Mouse (Mus musculus) mouse trophoblast stem cell (cell line): ENCODE measurements at regions not wholly inside any gene's neighbourhood (a gene's known extent, or its start where the extent isn't known, plus 50 kb on each side); places are given as distances from the start of the nearest gene placed in this dataset.

Experiments
- in situ Hi-C, 2 experiments: fragments of 300-500 bp; cut with MseI, MboI; formaldehyde crosslinking; loops; 2 replicates in 1 of 2; 3 replicates in 1 of 2; pipeline ENCODE4 v1.15.1; 2025

- in situ Hi-C loops, result no loop called here
Observed at GRCm38 (mm10) chr2:128334757-128335500, 209.1 kb downstream of the Bcl2l11 start.

- in situ Hi-C loops, result no loop called here
Observed at GRCm38 (mm10) chr2:128337192-128337591, 211.4 kb downstream of the Bcl2l11 start.

GRCm38 (mm10) chr2:128337791-128338190 lies 212.0 kb downstream of the Bcl2l11 start:
- in situ Hi-C loops, result no loop called here

- in situ Hi-C loops, result no loop called here
Observed at GRCm38 (mm10) chr2:128338474-128338873, 212.6 kb downstream of the Bcl2l11 start.

- in situ Hi-C loops, result no loop called here
Observed at GRCm38 (mm10) chr2:128339061-128339642, 213.3 kb downstream of the Bcl2l11 start.

- in situ Hi-C loops, result no loop called here
Observed at GRCm38 (mm10) chr2:128339643-128340487, 214.0 kb downstream of the Bcl2l11 start.

- in situ Hi-C loops, result no loop called here
Observed at GRCm38 (mm10) chr2:128340631-128341240, 214.9 kb downstream of the Bcl2l11 start.

GRCm38 (mm10) chr2:128342212-128342611 lies 216.4 kb downstream of the Bcl2l11 start:
- in situ Hi-C loops, result no loop called here

GRCm38 (mm10) chr2:128345557-128345956 lies 219.7 kb downstream of the Bcl2l11 start:
- in situ Hi-C loops, result no loop called here

- in situ Hi-C loops, result no loop called here
Observed at GRCm38 (mm10) chr2:128348556-128348955, 222.7 kb downstream of the Bcl2l11 start.

GRCm38 (mm10) chr2:128351405-128351804 lies 225.6 kb downstream of the Bcl2l11 start:
- in situ Hi-C loops, result no loop called here

GRCm38 (mm10) chr2:128352533-128352932 lies 226.7 kb downstream of the Bcl2l11 start:
- in situ Hi-C loops, result no loop called here

- in situ Hi-C loops, result no loop called here
Observed at GRCm38 (mm10) chr2:128353457-128353856, 227.6 kb downstream of the Bcl2l11 start.

- in situ Hi-C loops, result no loop called here
Observed at GRCm38 (mm10) chr2:128356326-128356725, 230.5 kb downstream of the Bcl2l11 start.

GRCm38 (mm10) chr2:128359106-128359505 lies 231.9 kb upstream of the Spdye4c start:
- in situ Hi-C loops, result no loop called here

GRCm38 (mm10) chr2:128360517-128360916 lies 230.5 kb upstream of the Spdye4c start:
- in situ Hi-C loops, result no loop called here

GRCm38 (mm10) chr2:128361436-128361835 lies 229.6 kb upstream of the Spdye4c start:
- in situ Hi-C loops, result no loop called here

- in situ Hi-C loops, result no loop called here
Observed at GRCm38 (mm10) chr2:128364161-128364560, 226.8 kb upstream of the Spdye4c start.

GRCm38 (mm10) chr2:128365004-128365403 lies 226.0 kb upstream of the Spdye4c start:
- in situ Hi-C loops, result no loop called here

- in situ Hi-C loops, result no loop called here
Observed at GRCm38 (mm10) chr2:128365775-128366174, 225.2 kb upstream of the Spdye4c start.

- in situ Hi-C loops, result no loop called here
Observed at GRCm38 (mm10) chr2:128367266-128368150, 223.5 kb upstream of the Spdye4c start.
